Mouse (Mus musculus) adrenal gland, adult 10 weeks (tissue): ENCODE results near the gene Magi1. TPM values are rescaled to one million over a fixed set of nuclear protein-coding genes. Genes with fewer than 3 reads are reported as not detected.

ENCODE experiments used
- polyA plus RNA-seq: library from polyadenylated mRNA; stranded (reverse); fragments of 350-450 nt; fragmentation: Illumina TruSeq; extraction: RNeasy Lipid Tissue Mini Kit (QIAGEN cat#74804); gene quantifications from one replicate; pipeline ENCODE4 v1.2.3, GENCODE M21; 2014; ENCODE audit warnings: low read depth, low replicate concordance

Magi1 gene
- 5.5 TPM for polyA plus RNA-seq

DNA sequence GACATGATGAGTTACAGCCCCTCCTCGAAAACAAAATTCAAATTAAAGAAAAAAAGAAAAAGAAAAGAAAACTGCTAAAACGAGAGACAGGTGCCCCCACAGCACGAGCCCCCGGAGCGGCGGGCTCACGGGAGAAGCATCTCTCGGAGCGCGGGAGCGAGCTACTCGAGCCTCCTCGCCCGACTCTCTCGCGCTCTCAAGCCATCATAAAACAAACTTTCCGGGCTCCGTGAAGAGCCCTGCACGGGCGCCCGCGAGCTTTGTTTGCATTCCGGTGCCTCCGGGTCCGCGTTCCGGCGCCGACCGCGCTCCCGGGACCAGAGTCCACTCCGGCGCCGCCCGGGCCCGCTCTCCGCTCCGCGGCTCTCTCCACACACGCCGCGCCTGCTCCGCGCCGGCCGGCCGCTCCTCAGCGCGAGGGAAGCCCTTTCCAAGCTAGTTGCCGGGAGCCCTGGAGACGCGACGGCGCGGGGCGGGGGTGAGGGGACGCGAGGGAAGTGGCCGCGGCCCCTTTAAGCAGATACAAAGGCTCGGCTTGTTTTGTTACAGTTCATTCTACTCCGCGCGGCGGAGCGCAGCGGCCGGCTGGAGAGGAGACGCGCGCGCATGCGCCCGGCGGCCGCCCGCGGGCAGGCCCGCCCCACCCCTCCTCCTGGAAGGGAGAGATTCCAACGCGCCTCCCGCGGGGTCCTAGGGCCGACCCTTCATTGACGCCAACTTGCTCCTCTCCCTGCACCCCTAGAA, at the start of gene Magi1:
Magi1 (minus strand) TSS at position 600 of the 744 bp plus-strand sequence.

Other genes starting within 250 kb of the Magi1 start
- 9.4 TPM for gene Slc25a26, start 216.4 kb upstream of the Magi1 start, polyA plus RNA-seq